12 mouse cellular contexts compared by ENCODE assay signal in genomic region chr3:85468995-85469394, GRCm38 (mm10).
DNase-seq lines count a peak whose midpoint lies in the region; ATAC-seq and TF ChIP-seq lines count a peak whose summit lies in the region.
"Had no signal": no experiment of that assay in that cellular context is flagged by ENCODE, and none has a peak within 500 bp of the region (broad histone marks: within the 10 kb centered on the region; RNA-seq: fewer than 3 reads in every experiment).

No protein-coding gene starts in this region.

- H3K27me3 ChIP-seq in cerebellum, adult 2 months (ENCODE audit: control insufficient read depth, insufficient read depth, low read length) = no peaks in the 10 kb centered on the region
- H3K27me3 ChIP-seq: embryonic facial prominence, embryonic 12.5 days; forebrain, embryonic 13.5 days; forebrain, embryonic 15.5 days had no signal

- no peak overlapping the region for H3K4me3 ChIP-seq in cerebellum, adult 2 months (replicated peaks; ENCODE audit: insufficient read depth, low read depth, low read length)
- H3K4me3 ChIP-seq in left cerebral cortex, adult 2 months = no peak overlapping the region
- H3K4me3 ChIP-seq: embryonic facial prominence, embryonic 10.5 days; embryonic facial prominence, embryonic 12.5 days; forebrain, embryonic 13.5 days; forebrain, embryonic 15.5 days had no signal

- peak in 1 of 2 experiments; percentile 41 for DNase-seq in cerebellum, adult 2 months
- DNase-seq in cerebellum, adult 11-12 months = no peak
- DNase-seq in left cerebral cortex, adult 2 months (ENCODE audit: extremely low spot score in 1 of 2, low spot score in 2 of 2) = no peak
- no peak for DNase-seq in left cerebral cortex, adult 18-20 months (ENCODE audit: low spot score in 2 of 2)
- DNase-seq: cerebellum, adult 9-10 months; cerebellum, postnatal 25 days; forebrain, postnatal 0 days had no signal

- TF ChIP-seq POLR2A in cerebellum, adult 2 months (IDR thresholded peaks at IDR 0.05; ENCODE audit: borderline replicate concordance, insufficient read depth, low read length) = no peak

- 12% methylated on average over 2 of the region's 2 CpGs for WGBS in cerebellum, adult 2 months

- H3K27ac ChIP-seq in cerebellum, adult 2 months (ENCODE audit: insufficient read depth, low read length) = peak overlapping the region; percentile 61
- H3K27ac ChIP-seq in left cerebral cortex, adult 2 months = peak overlapping the region; percentile 69
- H3K27ac ChIP-seq: embryonic facial prominence, embryonic 10.5 days; embryonic facial prominence, embryonic 12.5 days; forebrain, embryonic 13.5 days; forebrain, embryonic 15.5 days had no signal

- ATAC-seq in monocyte, adult 5-6 weeks (replicated peaks; ENCODE audit: insufficient number of reproducible peaks, low FRiP score, low TSS enrichment, poor library complexity, severe bottlenecking) = no peak
- ATAC-seq: forebrain, embryonic 13.5 days; forebrain, embryonic 15.5 days; forebrain, postnatal 0 days had no signal

- intact Hi-C loops in left cerebral cortex, adult 2 months (cut with DNase I) = loop anchor here (5.0 kb wide), 1 partner anchor 103 kb away; the partner anchor contains the start of gene Gatb

- peaks cover 38% of the 10 kb centered on the region for H3K4me1 ChIP-seq in cerebellum, adult 2 months (ENCODE audit: control insufficient read depth, insufficient read depth, low read length)
- H3K4me1 ChIP-seq: embryonic facial prominence, embryonic 10.5 days; embryonic facial prominence, embryonic 12.5 days; forebrain, embryonic 13.5 days; forebrain, embryonic 15.5 days had no signal

- TF ChIP-seq CTCF in cerebellum, adult 2 months (IDR thresholded peaks at IDR 0.05; ENCODE audit: borderline replicate concordance, insufficient read depth, low read depth, low read length) = no peak
- no peak for TF ChIP-seq CTCF in left cerebral cortex, adult 2 months (IDR thresholded peaks at IDR 0.05)
